Mouse (Mus musculus): ENCODE results near the gene Ggact.

GRCm38 (mm10) chr14:122830433-122830832 lies 83.1 kb downstream of the Ggact start:
- TF ChIP-seq CTCF (IDR thresholded peaks at IDR 0.05; ENCODE audit: control insufficient read depth, insufficient read depth, insufficient replicate concordance, low read depth, low read length) (no peak), POLR2A (IDR thresholded peaks at IDR 0.05; ENCODE audit: control insufficient read depth, low read depth, low read length) (no peak)

Measured in testis, adult 2 months (tissue).